Mouse (Mus musculus): ENCODE results near the gene Cphx3. TPM values are rescaled to one million over a fixed set of nuclear protein-coding genes. Genes with fewer than 3 reads are reported as not detected.
"Not testable (repeated sequence)": the region's sequence is repeated elsewhere in the genome, so short reads cannot be mapped to it uniquely, and the experiment has no call there.

Cphx3 gene
- total RNA-seq, 2 experiments from 2014 or later, result not detected

- intact Hi-C loops (cut with DNase I), result not testable (repeated sequence)
These were observed 83.2 kb downstream of the Cphx3 start for GRCm38 (mm10) chr14:26165266-26165665.

GRCm38 (mm10) chr14:26173955-26174354 is 91.9 kb downstream of the Cphx3 start:
- intact Hi-C loops (cut with DNase I); DNase-seq: not testable (repeated sequence)

More at GRCm38 (mm10) chr14:26165266-26165665, 83.2 kb downstream of the Cphx3 start:
- not testable (repeated sequence) for DNase-seq

- DNase-seq; intact Hi-C loops (cut with DNase I): not testable (repeated sequence)
These were observed 92.9 kb downstream of the Cphx3 start for GRCm38 (mm10) chr14:26175028-26175427.

- DNase-seq; intact Hi-C loops (cut with DNase I): not testable (repeated sequence)
These were observed 99.6 kb downstream of the Cphx3 start for GRCm38 (mm10) chr14:26181660-26182059.

- intact Hi-C loops (cut with DNase I); DNase-seq: not testable (repeated sequence)
These were observed 100.3 kb downstream of the Cphx3 start, which contains the start of gene Plac9b for GRCm38 (mm10) chr14:26182380-26182779. Gene Plac9b, minus strand, starts transcription at chr14:26182480.

- intact Hi-C loops (cut with DNase I); DNase-seq: not testable (repeated sequence)
These were observed 104.5 kb downstream of the Cphx3 start for GRCm38 (mm10) chr14:26186638-26187037.

- DNase-seq; intact Hi-C loops (cut with DNase I): not testable (repeated sequence)
These were observed 106.3 kb downstream of the Cphx3 start for GRCm38 (mm10) chr14:26188361-26188760.

- DNase-seq; intact Hi-C loops (cut with DNase I): not testable (repeated sequence)
These were observed 115.8 kb downstream of the Cphx3 start for GRCm38 (mm10) chr14:26197851-26198250.

GRCm38 (mm10) chr14:26206197-26206925 is 124.3 kb downstream of the Cphx3 start:
- intact Hi-C loops (cut with DNase I); DNase-seq: not testable (repeated sequence)

- DNase-seq; intact Hi-C loops (cut with DNase I): not testable (repeated sequence)
These were observed 124.8 kb downstream of the Cphx3 start, which contains the start of gene Tmem254b for GRCm38 (mm10) chr14:26206926-26207247. Gene Tmem254b, minus strand, starts transcription at chr14:26207041.

- DNase-seq; intact Hi-C loops (cut with DNase I): not testable (repeated sequence)
These were observed 134.3 kb downstream of the Cphx3 start for GRCm38 (mm10) chr14:26216233-26217000.

- DNase-seq; intact Hi-C loops (cut with DNase I): not testable (repeated sequence)
These were observed 155.1 kb downstream of the Cphx3 start for GRCm38 (mm10) chr14:26237183-26237582.

GRCm38 (mm10) chr14:26257756-26258617 is 175.9 kb downstream of the Cphx3 start, which contains the start of gene Duxbl3:
Gene Duxbl3, plus strand, starts transcription at chr14:26257962.
- DNase-seq; intact Hi-C loops (cut with DNase I): not testable (repeated sequence)

GRCm38 (mm10) chr14:26258729-26259128 is 176.6 kb downstream of the Cphx3 start:
- DNase-seq; intact Hi-C loops (cut with DNase I): not testable (repeated sequence)

Other genes starting within 250 kb of the Cphx3 start
- gene Anxa11, start 240.1 kb upstream of the Cphx3 start, total RNA-seq (2021), result 1 to 10 TPM; 7.3 to 9.2 TPM
- gene Plac9a, start 179.2 kb upstream of the Cphx3 start, total RNA-seq (2021), result 1 to 10 TPM in 1 of 2 experiments, not detected in 1; 1.0 TPM
- 10 to 100 TPM; 14.9 to 17.5 TPM for gene Tmem254a, start 154.6 kb upstream of the Cphx3 start, total RNA-seq (2021)
- not detected for gene Cphx1, start 144.0 kb upstream of the Cphx3 start, total RNA-seq (2021)
- 1 to 10 TPM; 1.5 to 3.0 TPM for gene Duxbl1, start 103.7 kb upstream of the Cphx3 start, total RNA-seq (2021)
- gene Gm9780, start 39.6 kb upstream of the Cphx3 start, total RNA-seq (2021), result 1 to 10 TPM; 1.3 to 5.1 TPM
- 10 to 100 TPM; 38.8 to 48.4 TPM for gene Tmem254c, start 14.9 kb upstream of the Cphx3 start, total RNA-seq (2021)
- not detected for gene Cphx2, start 781 bp upstream of the Cphx3 start, total RNA-seq (2021)
- gene Duxbl2, start 36.1 kb downstream of the Cphx3 start, total RNA-seq (2021), result under 1 TPM; 0.66 to 0.72 TPM
- 10 to 100 TPM in 1 of 2 experiments, 1 to 10 TPM in 1; 9.7 to 13.0 TPM for gene Plac9b, start 100.2 kb downstream of the Cphx3 start, total RNA-seq (2021)
- 10 to 100 TPM; 20.9 to 32.0 TPM for gene Tmem254b, start 124.7 kb downstream of the Cphx3 start, total RNA-seq (2021)
- 1 to 10 TPM; 5.8 to 6.7 TPM for gene Duxbl3, start 175.7 kb downstream of the Cphx3 start, total RNA-seq (2021)

Measured in left cerebral cortex, postnatal 4 days (tissue).